Mouse (Mus musculus) lung, embryonic 16.5 days (tissue): Measurements from ENCODE around the gene Spata46. TPM values are rescaled to one million over a fixed set of nuclear protein-coding genes. Genes with fewer than 3 reads are reported as not detected.

Source experiments
- ATAC-seq: fragments of 200-750 bp; cut with Nextera tagmentation; 2 replicates; pipeline ENCODE4 v1.8.0; 2017; ENCODE audit warnings: low read depth, mild to moderate bottlenecking, moderate library complexity
- H3K27ac ChIP-seq: fragments of 300-500 bp; sonication (generic); 2 replicates; pipeline ENCODE4 v1.5.1; 2014; ENCODE audit warnings: mild to moderate bottlenecking, control low read depth, low read length
- H3K27me3 ChIP-seq: fragments of 300-500 bp; sonication (generic); 2 replicates; pipeline ENCODE4 v1.6.1; 2014; ENCODE audit warnings: low read depth, low read length, mixed read lengths; ENCODE audit not compliant: control insufficient read depth, insufficient read depth
- H3K36me3 ChIP-seq: fragments of 300-500 bp; sonication (generic); 2 replicates; pipeline ENCODE4 v1.6.1; 2014; ENCODE audit warnings: low read length; ENCODE audit not compliant: control insufficient read depth, insufficient read depth
- H3K4me1 ChIP-seq: fragments of 300-500 bp; sonication (generic); replicated peaks from 2 replicates; pipeline ENCODE4 v1.6.1; 2014; ENCODE audit warnings: low read length, mixed read lengths; ENCODE audit not compliant: control insufficient read depth, insufficient read depth
- H3K4me2 ChIP-seq: fragments of 300-500 bp; sonication (generic); 2 replicates; pipeline ENCODE4 v1.6.1; 2014; ENCODE audit warnings: low read depth, low read length, control low read depth
- H3K4me3 ChIP-seq: fragments of 300-500 bp; sonication (generic); 2 replicates; pipeline ENCODE4 v1.5.1; 2014; ENCODE audit warnings: mild to moderate bottlenecking, low read length, control low read depth
- H3K9ac ChIP-seq: fragments of 300-500 bp; sonication (generic); 2 replicates; pipeline ENCODE4 v1.6.1; 2014; ENCODE audit warnings: low read length, control low read depth
- H3K9me3 ChIP-seq: fragments of 300-500 bp; sonication (generic); 2 replicates; pipeline ENCODE4 v1.6.1; 2016; ENCODE audit warnings: low read length; ENCODE audit not compliant: control insufficient read depth
- WGBS: fragments of 180-500 bp; shearing (Covaris S2); extraction: QIAGEN DNeasy Blood & Tissue Kit; methylation state at CpG from one replicate; pipeline ENCODE4 v1.1.7; 2014; 5-methylcytosine and 5-hydroxymethylcytosine counted together
- polyA plus RNA-seq: library from polyadenylated mRNA; unstranded; fragments of >200 nt; fragmentation: Nextera tagmentation; extraction: Ambion mirVana; gene quantifications from 2 replicates; pipeline ENCODE4 v1.2.1, GENCODE M21; 2015

Spata46 gene
- polyA plus RNA-seq, 1 experiment from 2014 or later = 1.3 TPM

DNA sequence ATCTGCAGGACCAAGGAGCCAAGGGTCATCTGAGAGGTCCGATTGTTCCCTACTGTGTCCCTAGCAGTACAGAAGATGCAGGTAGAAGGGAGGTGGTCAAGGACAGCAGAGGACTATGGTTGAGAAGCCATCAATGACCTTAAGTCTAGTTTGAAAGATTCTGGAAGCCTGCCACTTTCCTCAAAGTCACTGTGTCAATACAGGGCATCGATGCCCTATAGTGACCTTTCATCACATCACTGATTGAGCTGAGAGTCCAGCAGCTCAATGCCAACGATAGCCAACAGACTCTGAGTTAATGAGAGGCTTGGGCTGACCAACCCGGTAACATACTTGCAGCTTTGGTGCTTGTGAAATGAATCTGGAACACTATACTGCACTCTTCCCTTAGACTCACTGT, 16.7 kb downstream of the Spata46 start:
- Histone ChIP-seq H3K36me3 (no peaks in the 10 kb centered on the region), H3K27me3 (no peaks in the 10 kb centered on the region), H3K4me2 (no peak overlapping the region), H3K9me3 (no peaks in the 10 kb centered on the region), H3K4me3 (no peak overlapping the region), H3K27ac (no peak overlapping the region), H3K9ac (no peak overlapping the region), H3K4me1 (peaks cover 5% of the 10 kb centered on the region)
- no peak for ATAC-seq
- WGBS = 84% methylated on average over 4 of the region's 4 CpGs

DNA sequence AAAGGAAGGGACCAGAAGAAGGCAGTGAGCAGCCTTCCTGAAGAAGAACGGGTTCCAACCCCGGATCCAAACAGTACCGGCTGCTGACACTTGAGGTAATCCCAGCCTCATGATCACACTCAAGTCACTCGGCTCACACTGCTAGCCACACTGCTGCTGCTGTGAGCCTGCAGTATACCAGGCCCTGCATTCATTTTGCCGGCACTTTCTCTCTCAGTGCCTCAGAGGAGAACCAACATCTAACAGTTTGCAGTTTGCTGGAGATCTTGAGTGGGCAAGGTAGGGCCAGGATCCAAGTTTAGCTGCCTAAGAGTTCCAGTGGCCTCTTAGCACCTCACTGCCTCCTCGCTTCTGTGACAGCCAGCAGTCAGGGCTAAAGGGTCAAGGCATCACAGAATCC, 23.3 kb downstream of the Spata46 start:
- no peaks in the 10 kb centered on the region for H3K27me3 ChIP-seq
- no peaks in the 10 kb centered on the region for H3K36me3 ChIP-seq
- no peak for ATAC-seq
- no peaks in the 10 kb centered on the region for H3K9me3 ChIP-seq
- no peak overlapping the region for H3K4me2 ChIP-seq
- H3K27ac ChIP-seq = no peak overlapping the region
- H3K4me1 ChIP-seq = no peaks in the 10 kb centered on the region
- no peak overlapping the region for H3K4me3 ChIP-seq
- no peak overlapping the region for H3K9ac ChIP-seq
- 38% methylated on average over 6 of the region's 6 CpGs for WGBS

DNA sequence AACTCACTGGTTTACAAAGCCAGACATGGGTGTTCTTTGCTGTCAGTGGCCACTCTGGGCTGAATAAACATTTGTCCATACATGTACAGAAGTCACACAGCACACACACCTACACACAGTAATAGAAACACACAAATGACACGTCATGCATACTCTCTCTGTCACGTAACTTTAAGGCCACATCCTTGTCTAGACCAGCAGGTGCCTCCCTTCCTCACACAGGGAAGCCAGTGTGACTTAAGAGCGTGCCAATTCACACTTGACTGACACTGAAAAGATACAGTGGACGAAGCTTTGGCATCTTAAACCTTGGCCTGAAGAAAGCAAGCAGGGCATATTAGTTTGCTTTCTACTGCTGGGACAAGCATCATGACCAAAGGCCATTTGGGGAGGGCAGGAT, 24.2 kb downstream of the Spata46 start:
- no peaks in the 10 kb centered on the region for H3K27me3 ChIP-seq
- WGBS = 76% methylated on average over 4 of the region's 4 CpGs
- H3K4me1 ChIP-seq = no peaks in the 10 kb centered on the region
- no peak overlapping the region for H3K4me2 ChIP-seq
- no peaks in the 10 kb centered on the region for H3K9me3 ChIP-seq
- no peak overlapping the region for H3K27ac ChIP-seq
- H3K4me3 ChIP-seq = no peak overlapping the region
- no peak for ATAC-seq
- no peak overlapping the region for H3K9ac ChIP-seq
- no peaks in the 10 kb centered on the region for H3K36me3 ChIP-seq

GRCm38 (mm10) chr1:170339943-170340342, 31.3 kb downstream of the Spata46 start:
- no peaks in the 10 kb centered on the region for H3K4me1 ChIP-seq
- H3K9ac ChIP-seq = no peak overlapping the region
- H3K36me3 ChIP-seq = no peaks in the 10 kb centered on the region
- H3K27ac ChIP-seq = no peak overlapping the region
- no peaks in the 10 kb centered on the region for H3K9me3 ChIP-seq
- H3K27me3 ChIP-seq = no peaks in the 10 kb centered on the region
- no peak for ATAC-seq
- H3K4me2 ChIP-seq = no peak overlapping the region
- no peak overlapping the region for H3K4me3 ChIP-seq
- WGBS = 79% methylated on average over 3 of the region's 3 CpGs

- H3K9me3 ChIP-seq = no peaks in the 10 kb centered on the region
- no peaks in the 10 kb centered on the region for H3K36me3 ChIP-seq
- H3K4me3 ChIP-seq = no peak overlapping the region
- no peak overlapping the region for H3K9ac ChIP-seq
- H3K4me1 ChIP-seq = no peaks in the 10 kb centered on the region
- no peak overlapping the region for H3K4me2 ChIP-seq
- no peaks in the 10 kb centered on the region for H3K27me3 ChIP-seq
- 70% methylated on average over 8 of the region's 8 CpGs for WGBS
- ATAC-seq = no peak
- H3K27ac ChIP-seq = no peak overlapping the region
Observed at GRCm38 (mm10) chr1:170343081-170343480, 34.5 kb downstream of the Spata46 start.

- no peaks in the 10 kb centered on the region for H3K9me3 ChIP-seq
- no peaks in the 10 kb centered on the region for H3K36me3 ChIP-seq
- WGBS = 93% methylated on average over 4 of the region's 4 CpGs
- ATAC-seq = no peak
- no peaks in the 10 kb centered on the region for H3K27me3 ChIP-seq
- H3K9ac ChIP-seq = no peak overlapping the region
- H3K4me3 ChIP-seq = no peak overlapping the region
- no peak overlapping the region for H3K27ac ChIP-seq
- H3K4me2 ChIP-seq = no peak overlapping the region
- H3K4me1 ChIP-seq = no peaks in the 10 kb centered on the region
Observed at GRCm38 (mm10) chr1:170343906-170344305, 35.3 kb downstream of the Spata46 start.

DNA sequence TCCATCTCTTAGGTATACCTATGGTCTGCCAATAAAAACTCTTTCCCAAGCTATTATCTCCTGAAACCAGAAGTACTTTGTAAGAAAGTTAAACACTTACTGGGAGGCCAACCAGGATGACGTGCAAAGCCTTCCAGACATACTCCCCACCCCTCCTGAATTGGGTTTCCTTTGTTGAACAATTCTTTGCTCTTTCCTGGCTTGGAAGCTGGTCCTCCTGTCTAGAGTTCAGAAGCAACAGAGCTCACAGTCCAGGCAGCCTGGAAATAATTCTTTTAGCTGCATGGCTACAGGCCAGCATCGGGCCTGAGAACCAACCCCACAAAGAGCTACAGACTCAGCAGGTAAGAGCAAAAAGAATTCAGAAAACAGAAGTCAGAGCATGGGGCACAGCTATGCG, 37.7 kb downstream of the Spata46 start:
- no peaks in the 10 kb centered on the region for H3K9me3 ChIP-seq
- H3K4me3 ChIP-seq = no peak overlapping the region
- no peaks in the 10 kb centered on the region for H3K4me1 ChIP-seq
- no peak overlapping the region for H3K4me2 ChIP-seq
- peak overlapping the region; percentile 13; the same call in 1 of the 2 replicates for H3K27ac ChIP-seq
- peak; percentile 66 for ATAC-seq
- no peak overlapping the region for H3K9ac ChIP-seq
- H3K36me3 ChIP-seq = no peaks in the 10 kb centered on the region
- no peaks in the 10 kb centered on the region for H3K27me3 ChIP-seq
- WGBS = 58% methylated on average over 3 of the region's 3 CpGs

DNA sequence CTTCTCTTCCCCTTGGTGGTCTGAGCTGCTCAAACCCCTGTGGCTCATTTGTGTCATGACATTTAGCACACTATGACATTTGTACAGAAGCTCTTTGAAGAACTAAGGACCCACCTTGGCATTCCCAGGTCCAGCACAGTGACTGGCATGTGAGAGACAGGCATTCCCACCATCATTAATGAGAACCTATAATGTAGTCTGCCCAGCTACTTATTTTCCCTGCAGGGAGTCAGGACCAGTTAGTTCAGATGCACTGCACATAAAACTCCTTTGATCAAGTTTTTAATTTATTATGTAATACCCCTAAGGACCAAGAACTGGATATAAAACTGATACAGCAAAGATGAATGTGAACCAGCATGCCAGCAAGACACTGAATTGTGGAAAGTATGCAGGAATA, 42.5 kb downstream of the Spata46 start:
- no peak overlapping the region for H3K4me3 ChIP-seq
- H3K27ac ChIP-seq = no peak overlapping the region
- no peak for ATAC-seq
- no peaks in the 10 kb centered on the region for H3K36me3 ChIP-seq
- no peak overlapping the region for H3K4me2 ChIP-seq
- H3K9ac ChIP-seq = no peak overlapping the region
- H3K4me1 ChIP-seq = no peaks in the 10 kb centered on the region
- H3K9me3 ChIP-seq = no peaks in the 10 kb centered on the region
- H3K27me3 ChIP-seq = no peaks in the 10 kb centered on the region

DNA sequence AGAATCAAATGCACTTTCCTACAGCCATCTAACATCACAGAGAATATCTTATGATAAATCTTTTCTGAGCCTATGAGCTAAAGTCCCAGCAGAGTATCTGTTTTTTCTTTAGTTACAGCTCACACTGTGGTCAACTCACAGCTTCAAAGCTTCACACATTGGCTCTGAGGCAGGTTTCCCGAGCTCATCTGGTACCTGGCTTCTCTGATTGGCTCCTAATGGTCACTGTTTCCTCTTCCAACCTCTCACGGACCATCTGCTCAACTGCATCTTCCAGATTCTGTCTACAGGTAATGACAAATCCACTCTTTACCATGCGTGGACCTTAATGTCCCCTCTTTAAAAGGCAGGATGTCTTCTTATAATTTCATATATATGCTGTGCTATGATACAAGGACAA, 44.7 kb downstream of the Spata46 start:
- Histone ChIP-seq H3K27me3 (no peaks in the 10 kb centered on the region), H3K36me3 (no peaks in the 10 kb centered on the region), H3K4me3 (no peak overlapping the region), H3K27ac (no peak overlapping the region), H3K4me2 (no peak overlapping the region), H3K4me1 (no peaks in the 10 kb centered on the region), H3K9me3 (no peaks in the 10 kb centered on the region), H3K9ac (no peak overlapping the region)
- ATAC-seq = no peak
- WGBS = 59% methylated on average over 3 of the region's 3 CpGs

GRCm38 (mm10) chr1:170360183-170360915, 51.7 kb downstream of the Spata46 start:
- Histone ChIP-seq H3K27me3 (no peaks in the 10 kb centered on the region), H3K9me3 (no peaks in the 10 kb centered on the region), H3K4me2 (no peak overlapping the region), H3K36me3 (no peaks in the 10 kb centered on the region), H3K9ac (no peak overlapping the region), H3K4me1 (0 out of 2 replicates have a peak, but pooled peaks cover 2% of the 10 kb centered on the region), H3K27ac (no peak overlapping the region), H3K4me3 (no peak overlapping the region)
- 35% methylated on average over 10 of the region's 10 CpGs for WGBS
- no peak for ATAC-seq
